9 mouse cellular contexts compared by ENCODE assay signal in genomic region chr9:32538124-32538523, GRCm38 (mm10). TPM values are rescaled to one million over a fixed set of nuclear protein-coding genes. Genes with fewer than 3 reads are reported as not detected.
DNase-seq lines count a peak whose midpoint lies in the region; ATAC-seq and TF ChIP-seq lines count a peak whose summit lies in the region.
"Had no signal": no experiment of that assay in that cellular context is flagged by ENCODE, and none has a peak within 500 bp of the region (broad histone marks: within the 10 kb centered on the region; RNA-seq: fewer than 3 reads in every experiment).

No protein-coding gene starts in this region.

- DNase-seq in heart, adult 11 months, result peak; percentile 88
- no peak for DNase-seq in heart, postnatal 14 days
- no peak for DNase-seq in kidney, postnatal 0 days (ENCODE audit: low spot score)
- no peak for DNase-seq in kidney, postnatal 10 days
- DNase-seq in liver, postnatal 0 days, result no peak
- no peak for DNase-seq in layer of hippocampus, adult 9-11 months
- DNase-seq in spleen, postnatal 14 days (ENCODE audit: low spot score in 2 of 2), result no peak

- H3K4me1 ChIP-seq in kidney, postnatal 0 days (replicated peaks; ENCODE audit: insufficient read depth, low read length), result peaks cover 8% of the 10 kb centered on the region
- peaks cover 10% of the 10 kb centered on the region; the same call in 1 of the 2 replicates for H3K4me1 ChIP-seq in brown adipose tissue, adult 24 weeks (ENCODE audit: control insufficient read depth, insufficient read depth, insufficient read length, low read length)
- peaks cover 10% of the 10 kb centered on the region for H3K4me1 ChIP-seq in liver, postnatal 0 days (ENCODE audit: insufficient read depth)

- TF ChIP-seq CTCF in kidney, postnatal 0 days (IDR thresholded peaks at IDR 0.05; ENCODE audit: low read depth), result no peak
- TF ChIP-seq CTCF in liver, postnatal 0 days (IDR thresholded peaks at IDR 0.05; ENCODE audit: low read depth), result no peak

- no peak for ATAC-seq in kidney, postnatal 0 days (replicated peaks; ENCODE audit: low FRiP score, low read depth)
- ATAC-seq in liver, postnatal 0 days, result no peak

- intact Hi-C loops in heart, postnatal 14 days (cut with DNase I), result no loop called here

- no peaks in the 10 kb centered on the region for H3K36me3 ChIP-seq in kidney, postnatal 0 days (ENCODE audit: insufficient read depth, low read length)
- no peaks in the 10 kb centered on the region for H3K36me3 ChIP-seq in liver, postnatal 0 days (replicated peaks; ENCODE audit: insufficient read depth, low read length)
- H3K36me3 ChIP-seq: neural tube, embryonic 12.5 days had no signal

- H3K27ac ChIP-seq in kidney, postnatal 0 days, result no peak overlapping the region
- H3K27ac ChIP-seq in brown adipose tissue, adult 24 weeks (replicated peaks; ENCODE audit: low read depth, low read length), result peak overlapping the region; percentile 79
- peak overlapping the region; percentile 16; the same call in 1 of the 2 replicates for H3K27ac ChIP-seq in liver, postnatal 0 days (ENCODE audit: low read depth)
- H3K27ac ChIP-seq: neural tube, embryonic 12.5 days had no signal

- no peak for TF ChIP-seq EP300 in liver, postnatal 0 days (IDR thresholded peaks at IDR 0.05; ENCODE audit: low read depth)

- H3K27me3 ChIP-seq in kidney, postnatal 0 days (ENCODE audit: insufficient read depth, low read length), result 0 out of 2 replicates have a peak, but pooled peaks cover 5% of the 10 kb centered on the region
- H3K27me3 ChIP-seq in liver, postnatal 0 days (ENCODE audit: insufficient read depth, low read length), result peaks cover 31% of the 10 kb centered on the region

- WGBS in kidney, postnatal 0 days, result 80% methylated on average over 5 of the region's 5 CpGs
- 60% methylated on average over 5 of the region's 5 CpGs for WGBS in liver, postnatal 0 days (ENCODE audit: insufficient replicate concordance)

- no peak overlapping the region for H3K9ac ChIP-seq in kidney, postnatal 0 days (ENCODE audit: low read depth, low read length)
- no peak overlapping the region for H3K9ac ChIP-seq in liver, postnatal 0 days (replicated peaks)
- H3K9ac ChIP-seq: neural tube, embryonic 12.5 days had no signal

- H3K4me2 ChIP-seq in kidney, postnatal 0 days (ENCODE audit: low read length), result peak overlapping the region; percentile 92
- peak overlapping the region; percentile 66 for H3K4me2 ChIP-seq in liver, postnatal 0 days (ENCODE audit: low read depth, low read length)

- H3K9me3 ChIP-seq in kidney, postnatal 0 days (replicated peaks; ENCODE audit: low read length), result no peaks in the 10 kb centered on the region
- H3K9me3 ChIP-seq in liver, postnatal 0 days (ENCODE audit: low read length), result no peaks in the 10 kb centered on the region
- H3K9me3 ChIP-seq: neural tube, embryonic 12.5 days had no signal

- H3K4me3 ChIP-seq in kidney, postnatal 0 days (replicated peaks; ENCODE audit: low read depth, low read length), result no peak overlapping the region
- peak overlapping the region; percentile 66 for H3K4me3 ChIP-seq in brown adipose tissue, adult 24 weeks (ENCODE audit: insufficient read depth, low read depth, low read length)
- no peak overlapping the region for H3K4me3 ChIP-seq in liver, postnatal 0 days (ENCODE audit: low read depth, low read length)
- H3K4me3 ChIP-seq: neural tube, embryonic 12.5 days had no signal

RNA-seq across cellular contexts. Expression of gene Fli1, which starts 4.5 kb away (rescaled TPM):
- total RNA-seq in heart, postnatal 14 days (2021), result 10 to 100 TPM; 37.0 to 41.0 TPM
- 21.6 and 23.6 TPM in 2 replicates for polyA plus RNA-seq in kidney, postnatal 0 days (2015; fragmentation: Nextera tagmentation; extraction: Ambion mirVana)
- polyA plus RNA-seq in brown adipose tissue, adult 24 weeks (2012; ENCODE audit: insufficient read depth, insufficient read length, missing spikeins), result 11.7 and 19.1 TPM in 2 replicates
- 9.4 and 11.5 TPM in 2 replicates for polyA plus RNA-seq in liver, postnatal 0 days (2015; fragmentation: Nextera tagmentation; extraction: Ambion mirVana)
